Mouse (Mus musculus) MEL (cell line): ENCODE measurements around the gene Cpeb3. TPM values are rescaled to one million over a fixed set of nuclear protein-coding genes. Genes with fewer than 3 reads are reported as not detected.
"Not testable (repeated sequence)": the region's sequence is repeated elsewhere in the genome, so short reads cannot be mapped to it uniquely, and the experiment has no call there.

ENCODE experiments used
- DNase-seq: peaks from one replicate; pipeline ENCODE4 v3.0.0; 2011; ENCODE audit warnings: low read depth, low spot score
- H3K27ac ChIP-seq: 2 replicates; pipeline ENCODE4 v1.5.1; 2012; ENCODE audit warnings: low read depth, mild to moderate bottlenecking, control low read depth, low read length, moderate library complexity; ENCODE audit not compliant: control insufficient read depth
- H3K27me3 ChIP-seq, 2 experiments: fragments of 150-350 bp in 1 of 2; sonication (generic) in 1 of 2; 2 replicates each; pipeline ENCODE4 v1.6.1; 2012; ENCODE audit warnings: low read length in 2 of 2, mild to moderate bottlenecking in 2 of 2, improper control_type of control experiment in 1 of 2, moderate library complexity in 1 of 2; ENCODE audit not compliant: insufficient read depth in 2 of 2, control insufficient read depth in 1 of 2
- H3K36me3 ChIP-seq, 2 experiments: 2 replicates each; pipeline ENCODE4 v1.6.1; 2012 to 2014; ENCODE audit warnings: low read length in 2 of 2, improper control_type of control experiment in 1 of 2, inconsistent platforms in 1 of 2, mild to moderate bottlenecking in 1 of 2; ENCODE audit not compliant: insufficient read depth in 2 of 2, control insufficient read depth in 1 of 2
- H3K4me1 ChIP-seq, 2 experiments: fragments of 150-350 bp in 1 of 2; sonication (generic) in 1 of 2; 2 replicates each; pipeline ENCODE4 v1.6.1; 2012; ENCODE audit warnings: low read length in 2 of 2, improper control_type of control experiment in 1 of 2, mild to moderate bottlenecking in 1 of 2; ENCODE audit not compliant: insufficient read depth in 2 of 2, control insufficient read depth in 1 of 2
- H3K4me3 ChIP-seq, 2 experiments: fragments of 150-350 bp in 1 of 2; sonication (generic) in 1 of 2; 2 replicates each; pipeline ENCODE4 v1.5.1; 2012; ENCODE audit warnings: low read depth in 2 of 2, low read length in 2 of 2, mild to moderate bottlenecking in 2 of 2, moderate library complexity in 2 of 2, control low read depth in 1 of 2, improper control_type of control experiment in 1 of 2; ENCODE audit not compliant: control insufficient read depth in 1 of 2, insufficient read depth in 1 of 2
- H3K79me2 ChIP-seq: 2 replicates; pipeline ENCODE4 v1.6.1; 2012; ENCODE audit warnings: mild to moderate bottlenecking, low read length, moderate library complexity; ENCODE audit not compliant: control insufficient read depth, poor library complexity, insufficient read depth
- H3K9ac ChIP-seq: 2 replicates; pipeline ENCODE4 v1.6.1; 2012; ENCODE audit warnings: low read depth, mild to moderate bottlenecking, control low read depth, low read length, moderate library complexity; ENCODE audit not compliant: control insufficient read depth, poor library complexity, severe bottlenecking
- H3K9me3 ChIP-seq: fragments of 150-350 bp; sonication (generic); replicated peaks from 2 replicates; pipeline ENCODE4 v1.6.1; 2012; ENCODE audit warnings: mild to moderate bottlenecking, low read length, improper control_type of control experiment, moderate library complexity; ENCODE audit not compliant: insufficient read depth
- EP300 ChIP-seq, 2 experiments: IDR thresholded peaks; 2 replicates each; pipeline ENCODE4 v1.6.1; 2011; ENCODE audit warnings: improper control_type of control experiment in 2 of 2, low read length in 2 of 2, low read depth in 1 of 2, mild to moderate bottlenecking in 1 of 2
- ETS1 ChIP-seq: IDR thresholded peaks from 2 replicates; pipeline ENCODE4 v1.6.1; 2012; ENCODE audit warnings: low read depth, mild to moderate bottlenecking, inconsistent platforms, low read length, improper control_type of control experiment, moderate library complexity
- GATA1 ChIP-seq: IDR thresholded peaks from 2 replicates; pipeline ENCODE4 v1.6.1; 2011; ENCODE audit warnings: low read depth, low read length, improper control_type of control experiment
- MAX ChIP-seq: IDR thresholded peaks from 2 replicates; pipeline ENCODE4 v1.6.1; 2011; ENCODE audit warnings: low read length, improper control_type of control experiment
- MAZ ChIP-seq: IDR thresholded peaks from 2 replicates; pipeline ENCODE4 v1.6.1; 2012; ENCODE audit warnings: low read depth, mild to moderate bottlenecking, inconsistent platforms, low read length, improper control_type of control experiment
- MEF2A ChIP-seq: IDR thresholded peaks from 2 replicates; pipeline ENCODE4 v1.6.1; 2014; ENCODE audit warnings: low read depth, mild to moderate bottlenecking, inconsistent platforms, low read length, improper control_type of control experiment; ENCODE audit not compliant: poor library complexity, insufficient replicate concordance, severe bottlenecking; ENCODE audit errors: extremely low read depth
- MXI1 ChIP-seq: IDR thresholded peaks from 2 replicates; pipeline ENCODE4 v1.6.1; 2011; ENCODE audit warnings: mild to moderate bottlenecking, low read depth, low read length, improper control_type of control experiment
- MYB ChIP-seq: IDR thresholded peaks from 2 replicates; pipeline ENCODE4 v1.6.1; 2011; ENCODE audit warnings: mild to moderate bottlenecking, low read depth, low read length, improper control_type of control experiment
- RAD21 ChIP-seq: IDR thresholded peaks from 2 replicates; pipeline ENCODE4 v1.6.1; 2011; ENCODE audit warnings: mild to moderate bottlenecking, low read depth, low read length, improper control_type of control experiment
- RCOR1 ChIP-seq: IDR thresholded peaks from 2 replicates; pipeline ENCODE4 v1.6.1; 2012; ENCODE audit warnings: low read depth, mild to moderate bottlenecking, inconsistent platforms, low read length, improper control_type of control experiment
- SIN3A ChIP-seq: IDR thresholded peaks from 2 replicates; pipeline ENCODE4 v1.6.1; 2012; ENCODE audit warnings: low read length, improper control_type of control experiment, inconsistent platforms
- TAL1 ChIP-seq: IDR thresholded peaks from 2 replicates; pipeline ENCODE4 v1.6.1; 2012; ENCODE audit warnings: mild to moderate bottlenecking, inconsistent platforms, low read length, moderate library complexity, mixed read lengths
- TBP ChIP-seq: IDR thresholded peaks from 2 replicates; pipeline ENCODE4 v1.8.0; 2011; ENCODE audit warnings: low read depth, low read length, improper control_type of control experiment
- TCF12 ChIP-seq: IDR thresholded peaks from 2 replicates; pipeline ENCODE4 v1.6.1; 2014; ENCODE audit warnings: low read depth, mild to moderate bottlenecking, inconsistent platforms, low read length, improper control_type of control experiment, moderate library complexity
- ZC3H11A ChIP-seq: IDR thresholded peaks from 2 replicates; pipeline ENCODE4 v1.6.1; 2012; ENCODE audit warnings: low read depth, mild to moderate bottlenecking, inconsistent platforms, low read length, improper control_type of control experiment
- ZKSCAN1 ChIP-seq: IDR thresholded peaks from 2 replicates; pipeline ENCODE4 v1.6.1; 2012; ENCODE audit warnings: low read depth, mild to moderate bottlenecking, inconsistent platforms, low read length, improper control_type of control experiment, moderate library complexity
- ZNF384 ChIP-seq: IDR thresholded peaks from 2 replicates; pipeline ENCODE4 v1.6.1; 2012; ENCODE audit warnings: low read depth, mild to moderate bottlenecking, inconsistent platforms, low read length, improper control_type of control experiment
- polyA plus RNA-seq, 2 experiments: library from polyadenylated mRNA; stranded (reverse) in 1 of 2; unstranded in 1 of 2; fragments of >175 nt in 1 of 2; fragments of >200 nt in 1 of 2; gene quantifications; 2 replicates each; pipeline versions ENCODE4 v1.2.1 to v1.2.4; 2012; ENCODE audit warnings: low replicate concordance in 2 of 2, low read depth in 1 of 2; ENCODE audit not compliant: insufficient read length in 2 of 2, insufficient read depth in 1 of 2, missing spikeins in 1 of 2
- total RNA-seq: library from RNA; depleted of rRNA; stranded (reverse); fragments of 300-350 nt; gene quantifications from 2 replicates; pipeline ENCODE4 v1.2.3, GENCODE M21; 2012

Gene Cpeb3
- total and polyA plus RNA-seq, 3 experiments = 0.35 to 0.93 TPM; not detected in 1

GRCm38 (mm10) chr19:37206641-37207302 lies 1.6 kb downstream of the Cpeb3 start:
- Histone ChIP-seq H3K9ac (peak overlapping the region; percentile 96), H3K4me3 (peak overlapping the region; percentile 89 to 91), H3K27me3 (no peaks in the 10 kb centered on the region), H3K27ac (no peak overlapping the region), H3K36me3 (peaks cover 9 to 55% of the 10 kb centered on the region in 2 experiments)
- DNase-seq = peak; percentile 69
- no peak for TF ChIP-seq TAL1
- peak; percentile 63 for TF ChIP-seq SIN3A
- TF ChIP-seq RCOR1 = peak; percentile 37; the same call in 1 of the 2 replicates
- TF ChIP-seq MXI1 = peak; percentile 55
- TF ChIP-seq RAD21 = no peak
- no peak for TF ChIP-seq MYB
- TF ChIP-seq TBP = no peak
- TF ChIP-seq MAZ = no peak
- TF ChIP-seq ZKSCAN1 = no peak
- peak; percentile 38; the same call in 1 of the 2 replicates for TF ChIP-seq MAX
- TF ChIP-seq MEF2A = no peak
- TF ChIP-seq ZC3H11A = no peak
- TF ChIP-seq ZNF384 = no peak
- TF ChIP-seq, all 39 proteins: peak for 4
- Histone ChIP-seq H3K9me3 (no peaks in the 10 kb centered on the region), H3K79me2 (peaks cover 27% of the 10 kb centered on the region), H3K4me1 (peaks cover 38 to 42% of the 10 kb centered on the region in 2 experiments)

- not testable (repeated sequence) for H3K27me3 ChIP-seq, H3K9me3 ChIP-seq, DNase-seq, H3K4me3 ChIP-seq
- Histone ChIP-seq H3K4me1 (peaks cover 29 to 35% of the 10 kb centered on the region in 2 experiments), H3K79me2 (peaks cover 24% of the 10 kb centered on the region), H3K36me3 (peaks cover 0 to 46% of the 10 kb centered on the region in 2 experiments; a peak in 2 of 4 replicates), H3K27ac (peak overlapping the region; percentile 85), H3K9ac (peak overlapping the region; percentile 43)
- TF ChIP-seq MYB (0 out of 2 replicates have a peak, but pooled peaks have one; percentile 30), SIN3A (peak; percentile 36), EP300 (IDR thresholded peaks at IDR 0.05; ENCODE audit: low read depth in 1 of 2, low read length in 2 of 2) (peak; percentile 19 to 72; a peak in 2 of 4 replicates), GATA1 (peak; percentile 57), ETS1 (0 out of 2 replicates have a peak, but pooled peaks have one; percentile 42), TCF12 (0 out of 2 replicates have a peak, but pooled peaks have one; percentile 45)
- TF ChIP-seq, all 39 proteins: peak for 6; not testable (repeated sequence) for 33
These were observed 3.2 kb downstream of the Cpeb3 start for GRCm38 (mm10) chr19:37205155-37205554.
